Mouse (Mus musculus) small intestine, adult 2 months (tissue): ENCODE measurements around the gene Cggbp1.

ENCODE experiments used
- CTCF ChIP-seq: fragments of 200-500 bp; IDR thresholded peaks from 2 replicates; pipeline ENCODE4 v1.5.1; 2012; ENCODE audit warnings: low read depth, mild to moderate bottlenecking, control low read depth, inconsistent platforms, low read length, moderate library complexity, mixed read lengths; ENCODE audit not compliant: insufficient replicate concordance, insufficient read length; ENCODE audit errors: extremely low read depth
- POLR2A ChIP-seq: fragments of 200-500 bp; IDR thresholded peaks from 2 replicates; pipeline ENCODE4 v1.6.1; 2012; ENCODE audit warnings: low read depth, mild to moderate bottlenecking, control low read depth, inconsistent platforms, low read length, moderate library complexity

- TF ChIP-seq POLR2A (no peak), CTCF (no peak)
Measured at GRCm38 (mm10) chr16:64836709-64837108, 15.1 kb upstream of the Cggbp1 start.
